Mouse (Mus musculus) midbrain, embryonic 11.5 days (tissue): ENCODE data around the gene Gdf7. TPM values are rescaled to one million over a fixed set of nuclear protein-coding genes. Genes with fewer than 3 reads are reported as not detected.

Source experiments
- ATAC-seq: fragments of 200-750 bp; cut with Nextera tagmentation; 2 replicates; pipeline ENCODE4 v1.8.0; 2017; ENCODE audit warnings: moderate TSS enrichment, moderate library complexity; ENCODE audit not compliant: low FRiP score
- DNase-seq: peaks from one replicate; pipeline ENCODE4 v3.0.0; 2015; ENCODE audit warnings: low spot score; ENCODE audit errors: missing footprints
- H3K27ac ChIP-seq: fragments of 300-500 bp; sonication (generic); 2 replicates; pipeline ENCODE4 v1.5.1; 2014; ENCODE audit warnings: low read depth, low read length
- H3K27me3 ChIP-seq: fragments of 300-500 bp; sonication (generic); 2 replicates; pipeline ENCODE4 v1.6.1; 2014; ENCODE audit warnings: mild to moderate bottlenecking, low read length, moderate library complexity, mixed read lengths; ENCODE audit not compliant: control insufficient read depth, insufficient read depth
- H3K36me3 ChIP-seq: fragments of 300-500 bp; sonication (generic); 2 replicates; pipeline ENCODE4 v1.6.1; 2014; ENCODE audit warnings: mild to moderate bottlenecking, low read length, moderate library complexity, mixed read lengths; ENCODE audit not compliant: control insufficient read depth, insufficient read depth
- H3K4me1 ChIP-seq: fragments of 300-500 bp; sonication (generic); 2 replicates; pipeline ENCODE4 v1.6.1; 2014; ENCODE audit warnings: low read length; ENCODE audit not compliant: control insufficient read depth, insufficient read depth
- H3K4me2 ChIP-seq: fragments of 300-500 bp; sonication (generic); 2 replicates; pipeline ENCODE4 v1.6.1; 2014; ENCODE audit warnings: mild to moderate bottlenecking, moderate library complexity
- H3K4me3 ChIP-seq: fragments of 300-500 bp; sonication (generic); 2 replicates; pipeline ENCODE4 v1.5.1; 2014; ENCODE audit warnings: low read depth, low read length
- H3K9ac ChIP-seq: fragments of 300-500 bp; sonication (generic); 2 replicates; pipeline ENCODE4 v1.6.1; 2014; ENCODE audit warnings: low read length
- H3K9me3 ChIP-seq: fragments of 300-500 bp; sonication (generic); 2 replicates; pipeline ENCODE4 v1.6.1; 2016; ENCODE audit warnings: low read length; ENCODE audit not compliant: control insufficient read depth
- WGBS: fragments of 180-500 bp; shearing (Covaris S2); extraction: QIAGEN DNeasy Blood & Tissue Kit; methylation state at CpG from one replicate; pipeline ENCODE4 v1.1.7; 2014; 5-methylcytosine and 5-hydroxymethylcytosine counted together
- polyA plus RNA-seq: library from polyadenylated mRNA; unstranded; fragments of >200 nt; fragmentation: Nextera tagmentation; extraction: Ambion mirVana; gene quantifications from 2 replicates; pipeline ENCODE4 v1.2.1, GENCODE M21; 2014

The Gdf7 gene
- polyA plus RNA-seq, 1 experiment from 2014 or later, result 0.64 TPM

DNA sequence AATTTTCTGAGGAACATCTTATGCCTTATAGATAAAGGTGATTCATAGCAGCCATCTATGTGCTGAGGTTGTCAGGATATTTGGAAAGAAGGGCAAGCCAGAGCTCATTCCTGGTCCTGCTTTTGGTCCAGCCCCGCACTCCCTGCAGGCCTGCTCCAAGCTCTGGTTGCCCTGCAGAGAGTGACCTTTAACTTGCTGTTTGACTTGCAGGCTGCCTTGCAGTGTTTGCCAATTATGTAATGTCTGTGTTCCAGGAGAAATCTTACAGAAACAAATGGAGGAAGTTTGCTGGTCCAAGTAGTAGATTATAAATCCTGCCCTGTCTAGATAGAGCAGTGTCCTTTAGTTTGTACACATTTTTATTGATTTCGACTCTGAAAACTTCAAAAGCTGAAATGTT is 30.3 kb downstream of the Gdf7 start:
- WGBS, result 87% methylated on average over 2 of the region's 2 CpGs
- Histone ChIP-seq H3K9me3 (no peaks in the 10 kb centered on the region), H3K27me3 (no peaks in the 10 kb centered on the region), H3K27ac (no peak overlapping the region), H3K36me3 (no peaks in the 10 kb centered on the region), H3K4me3 (no peak overlapping the region), H3K9ac (no peak overlapping the region), H3K4me1 (no peaks in the 10 kb centered on the region), H3K4me2 (no peak overlapping the region)
- DNase-seq (no peak), ATAC-seq (no peak)

DNA sequence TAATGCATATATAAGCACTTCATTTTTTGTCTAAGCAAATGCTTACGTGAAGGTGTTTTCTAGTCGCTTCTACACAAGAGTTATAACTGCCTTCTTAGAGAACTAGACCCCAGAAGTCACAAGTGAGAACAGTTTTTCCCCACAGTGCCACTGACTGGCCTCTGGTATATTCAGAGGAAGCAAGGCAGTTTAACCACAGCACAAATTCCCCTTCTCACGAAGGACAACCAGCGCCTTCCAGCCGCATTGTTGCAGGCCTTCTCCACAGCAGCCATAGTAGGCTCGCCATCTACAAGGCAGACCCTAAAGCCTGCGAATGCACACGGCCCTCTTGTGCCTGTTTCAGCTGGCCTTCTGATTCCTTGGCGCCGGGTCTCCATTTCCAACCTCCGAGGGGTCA is 32.1 kb downstream of the Gdf7 start:
- Histone ChIP-seq H3K9ac (no peak overlapping the region), H3K27ac (no peak overlapping the region), H3K4me3 (no peak overlapping the region), H3K36me3 (no peaks in the 10 kb centered on the region), H3K4me1 (no peaks in the 10 kb centered on the region), H3K9me3 (no peaks in the 10 kb centered on the region), H3K4me2 (no peak overlapping the region), H3K27me3 (no peaks in the 10 kb centered on the region)
- WGBS, result 94% methylated on average over 11 of the region's 11 CpGs
- DNase-seq (no peak), ATAC-seq (no peak)

DNA sequence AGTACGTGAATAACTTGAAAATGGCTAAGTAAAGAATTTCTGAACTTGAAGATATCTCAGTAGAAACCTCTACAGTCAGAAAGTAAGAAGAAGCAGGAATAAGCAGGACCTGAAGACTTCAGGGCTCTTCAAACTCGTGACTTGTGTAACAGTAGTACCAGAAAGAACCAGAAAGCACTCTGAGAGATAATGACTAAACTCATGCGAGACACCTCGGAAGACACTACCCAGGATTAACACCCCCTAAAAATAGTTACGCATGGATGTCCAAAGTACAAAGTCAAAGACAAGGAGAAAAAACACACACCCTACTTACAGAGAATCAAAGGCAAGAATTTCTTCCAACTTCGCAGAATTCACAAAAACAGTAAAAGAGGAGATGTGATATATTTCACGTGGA is 35.4 kb downstream of the Gdf7 start:
- WGBS, result 90% methylated on average over 7 of the region's 7 CpGs
- H3K27me3 ChIP-seq, result no peaks in the 10 kb centered on the region
- H3K9me3 ChIP-seq, result no peaks in the 10 kb centered on the region
- no peaks in the 10 kb centered on the region for H3K4me1 ChIP-seq
- no peak for DNase-seq
- no peak overlapping the region for H3K4me2 ChIP-seq
- no peak overlapping the region for H3K9ac ChIP-seq
- no peak overlapping the region for H3K27ac ChIP-seq
- no peak for ATAC-seq
- H3K36me3 ChIP-seq, result no peaks in the 10 kb centered on the region
- H3K4me3 ChIP-seq, result no peak overlapping the region

DNA sequence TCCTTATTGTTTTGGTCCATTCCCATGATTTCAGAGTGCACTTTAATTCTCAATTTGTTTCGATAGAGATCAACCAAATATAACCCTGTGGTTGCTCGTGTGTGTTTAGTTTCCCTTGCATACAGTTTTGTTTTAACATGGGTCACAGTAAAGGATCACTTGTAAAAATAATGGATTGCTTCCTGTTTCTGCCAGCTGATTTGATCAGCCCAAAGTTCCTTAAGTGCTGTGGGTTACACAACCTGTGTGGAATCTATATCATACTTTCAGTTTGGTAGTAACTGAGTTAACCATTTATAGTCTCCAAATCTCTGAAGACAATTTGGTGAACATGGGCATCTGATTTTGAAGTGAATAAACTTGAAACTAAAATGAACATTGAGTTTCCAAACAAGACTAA is 41.5 kb downstream of the Gdf7 start:
- 90% methylated on average over 2 of the region's 2 CpGs for WGBS
- DNase-seq, result no peak
- no peak overlapping the region for H3K4me2 ChIP-seq
- no peak overlapping the region for H3K9ac ChIP-seq
- H3K27me3 ChIP-seq, result no peaks in the 10 kb centered on the region
- H3K36me3 ChIP-seq, result no peaks in the 10 kb centered on the region
- no peak overlapping the region for H3K4me3 ChIP-seq
- H3K27ac ChIP-seq, result no peak overlapping the region
- no peaks in the 10 kb centered on the region for H3K9me3 ChIP-seq
- no peak for ATAC-seq
- no peaks in the 10 kb centered on the region for H3K4me1 ChIP-seq

Other genes with a start within 250 kb of the Gdf7 start
- 65.5 and 73.6 TPM in 2 replicates for gene Ldah, start 93.8 kb downstream of the Gdf7 start, polyA plus RNA-seq
- gene Hs1bp3, start 11.5 kb upstream of the Gdf7 start, polyA plus RNA-seq, result 7.2 and 7.4 TPM in 2 replicates
- gene Rhob, start 198.1 kb upstream of the Gdf7 start, polyA plus RNA-seq, result 58.4 and 59.8 TPM in 2 replicates